Mouse (Mus musculus) right cerebral cortex, postnatal 10 days (tissue): Measurements from ENCODE around the gene Gm9803.
"Not testable (repeated sequence)": the region's sequence is repeated elsewhere in the genome, so short reads cannot be mapped to it uniquely, and the experiment has no call there.

Experiments
- DNase-seq, 2 experiments: peaks; one replicate each; pipeline ENCODE4 v3.0.0; 2021; ENCODE audit warnings: low spot score in 2 of 2

Gene Gm9803

DNA sequence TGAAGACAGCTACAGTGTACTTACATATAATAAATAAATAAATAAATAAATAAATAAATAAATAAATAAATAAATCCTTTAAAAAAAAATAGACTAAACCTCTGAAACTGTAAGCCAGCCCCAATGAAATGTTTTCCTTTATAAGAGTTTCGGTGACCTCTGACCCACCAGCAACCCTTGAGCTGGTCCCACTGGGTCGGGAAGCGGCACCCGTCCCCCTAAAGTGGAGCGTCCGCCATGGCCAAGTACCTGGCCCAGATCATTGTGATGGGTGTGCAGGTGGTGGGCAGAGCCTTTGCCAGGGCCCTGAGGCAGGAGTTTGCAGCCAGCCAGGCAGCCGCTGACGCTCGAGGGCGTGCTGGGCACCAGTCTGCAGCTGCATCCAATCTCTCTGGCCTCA lies at the start of gene Gm9803:
Gene Gm9803, plus strand, starts transcription at position 154 of the 400 bp plus-strand sequence.
- DNase-seq, result not testable (repeated sequence)

DNA sequence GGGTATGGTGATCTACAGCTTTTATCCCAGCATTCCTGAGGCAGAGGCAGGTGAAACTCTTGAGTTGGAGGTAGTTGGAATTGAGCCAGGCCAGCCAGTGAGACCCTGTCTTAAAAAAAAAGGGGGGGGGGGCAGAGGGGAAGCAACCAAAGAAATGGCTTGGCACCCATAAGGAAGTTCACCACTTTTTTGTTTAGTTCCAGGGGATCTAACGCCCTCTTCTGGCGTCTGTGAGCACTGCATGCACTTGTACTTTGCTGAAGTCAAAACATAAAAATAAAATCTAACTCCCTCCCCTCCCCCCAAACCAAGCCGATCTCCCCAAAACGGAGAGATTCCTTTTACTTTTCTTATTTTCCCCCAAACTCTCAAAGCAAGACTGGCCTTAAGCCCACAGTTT lies 48.5 kb upstream of the Gm9803 start:
- DNase-seq, result no peak

DNA sequence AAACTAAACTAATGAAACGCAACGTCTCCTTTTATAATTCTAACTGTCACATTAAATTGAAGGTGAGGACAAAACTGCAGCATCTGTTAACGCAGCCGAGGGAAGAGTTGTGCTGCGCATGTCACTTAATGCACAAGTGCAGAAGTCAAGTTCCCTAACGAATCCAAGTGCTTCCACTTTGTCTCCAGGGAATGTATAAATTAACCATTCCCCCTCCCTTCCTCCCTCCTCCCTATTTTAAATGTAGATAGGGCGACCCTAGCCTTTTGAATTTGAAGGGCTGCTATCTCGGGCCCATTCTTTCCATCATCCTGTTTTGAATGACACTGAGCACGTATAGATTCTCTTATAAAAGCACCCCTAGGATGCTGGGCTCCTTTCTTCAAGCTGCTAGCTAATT lies 46.4 kb upstream of the Gm9803 start:
- no peak for DNase-seq

DNA sequence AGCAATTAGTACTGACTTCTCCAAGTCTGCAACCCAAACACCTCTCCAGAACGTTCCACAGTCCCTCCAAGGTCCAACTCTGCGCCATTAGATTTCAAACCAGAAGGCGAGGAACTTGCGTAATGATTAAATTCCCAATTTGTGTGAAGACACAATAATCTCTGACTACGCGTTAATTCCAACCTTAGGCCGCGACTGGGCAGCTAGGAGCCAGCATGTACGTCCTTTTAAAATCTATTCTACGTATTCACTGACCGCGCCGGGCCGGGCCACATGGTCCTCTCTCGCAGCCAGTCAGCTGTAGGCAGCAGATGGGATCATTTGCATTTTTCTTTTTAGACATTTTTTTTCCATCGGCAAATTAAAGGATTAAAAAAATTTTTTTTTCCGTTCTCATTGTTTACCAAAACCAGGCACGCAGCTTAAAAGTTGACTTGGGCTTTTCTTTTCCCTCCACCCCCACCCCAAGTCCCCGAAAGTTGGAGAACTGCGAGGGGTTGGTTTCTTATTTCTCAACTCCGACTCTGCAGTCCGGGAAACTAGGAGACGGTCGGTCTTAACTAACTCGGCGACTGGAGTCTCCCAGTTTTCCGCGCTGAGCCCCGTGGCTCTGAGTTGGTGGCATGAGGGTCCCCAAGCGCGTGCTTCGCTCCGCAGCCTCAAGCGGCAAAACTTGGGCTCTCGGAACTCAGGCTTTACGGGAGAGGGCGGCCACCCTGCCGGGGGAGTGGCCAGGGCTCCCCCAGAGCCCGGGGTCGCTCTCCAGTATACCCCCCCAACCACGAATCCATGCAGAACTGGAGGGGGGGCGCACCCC lies 45.8 kb upstream of the Gm9803 start:
- DNase-seq, result peak; percentile 71 to 78

DNA sequence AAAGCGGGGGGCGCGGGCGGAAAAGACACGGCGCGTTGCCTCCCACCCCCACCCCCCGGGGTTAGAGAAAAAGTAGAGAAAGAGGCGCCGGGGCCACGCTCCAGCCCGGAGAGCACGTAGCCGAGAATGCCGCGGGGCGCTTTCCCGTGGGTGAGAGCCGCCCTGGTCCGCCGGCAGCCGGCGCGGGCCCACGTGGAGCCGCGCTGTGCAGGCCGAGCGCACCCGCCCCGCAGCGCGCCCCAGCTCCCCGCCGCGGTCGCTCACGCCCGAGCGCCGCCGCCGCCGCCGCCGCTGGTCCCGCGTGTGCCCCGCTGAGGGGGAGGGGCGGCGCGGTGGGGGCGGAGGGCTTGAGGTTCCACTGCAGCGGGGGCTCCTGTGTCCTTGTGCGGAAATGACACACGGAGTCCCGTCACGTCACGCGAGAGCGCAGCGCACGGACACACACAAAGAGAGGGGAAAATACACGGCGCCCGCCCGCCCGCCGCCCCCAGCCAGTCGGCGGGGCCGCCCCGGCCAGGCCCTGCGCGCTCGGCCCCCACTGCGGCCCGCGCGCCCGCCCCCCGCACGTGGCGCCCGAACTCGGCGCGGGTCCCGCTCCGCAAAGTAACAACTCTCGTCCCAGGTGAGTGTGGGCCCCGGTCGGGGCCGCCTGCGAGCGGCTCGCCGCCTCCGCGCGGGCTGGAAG lies 45.0 kb upstream of the Gm9803 start, which contains the start of gene Bend3:
Gene Bend3, plus strand, starts transcription at position 81 of the 685 bp plus-strand sequence.
- peak; percentile 82 to 87 for DNase-seq

DNA sequence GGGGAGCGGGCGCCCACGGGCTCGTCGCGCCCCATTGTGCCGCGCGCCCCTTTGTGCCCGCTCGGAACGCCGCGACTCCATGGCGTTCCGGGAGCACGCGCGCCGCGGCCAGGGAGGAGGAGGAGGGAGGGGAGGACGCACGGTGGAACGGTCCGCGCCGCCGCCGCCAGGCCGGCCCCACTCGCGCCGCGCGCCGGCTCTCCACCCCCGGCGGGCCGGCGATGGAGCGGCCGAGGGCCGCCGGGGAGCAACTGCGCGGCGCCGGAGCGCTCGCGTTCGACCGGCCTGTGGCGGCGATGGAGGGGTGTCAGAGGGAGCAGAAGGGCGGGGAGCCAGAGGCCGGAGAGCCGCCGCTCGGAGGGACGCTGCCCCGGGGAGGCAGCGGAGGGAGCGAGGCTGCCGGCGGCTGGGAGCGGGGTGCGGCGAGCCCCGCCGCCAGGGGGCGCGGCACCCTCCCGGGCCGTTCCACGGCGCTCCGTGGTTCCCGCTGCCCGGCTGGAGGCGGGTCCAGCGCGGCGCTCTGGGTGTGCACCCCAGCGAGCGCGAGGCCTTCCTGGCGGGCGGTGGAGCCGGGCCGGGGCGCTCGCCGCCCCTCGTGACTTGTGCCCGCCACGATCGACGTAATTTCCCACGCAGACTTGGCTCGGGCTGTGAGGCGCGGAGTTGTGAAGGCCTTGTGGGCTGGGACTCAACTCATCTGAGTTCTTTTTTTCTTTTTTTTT lies 44.3 kb upstream of the Gm9803 start:
- peak; percentile 79 to 82 for DNase-seq

DNA sequence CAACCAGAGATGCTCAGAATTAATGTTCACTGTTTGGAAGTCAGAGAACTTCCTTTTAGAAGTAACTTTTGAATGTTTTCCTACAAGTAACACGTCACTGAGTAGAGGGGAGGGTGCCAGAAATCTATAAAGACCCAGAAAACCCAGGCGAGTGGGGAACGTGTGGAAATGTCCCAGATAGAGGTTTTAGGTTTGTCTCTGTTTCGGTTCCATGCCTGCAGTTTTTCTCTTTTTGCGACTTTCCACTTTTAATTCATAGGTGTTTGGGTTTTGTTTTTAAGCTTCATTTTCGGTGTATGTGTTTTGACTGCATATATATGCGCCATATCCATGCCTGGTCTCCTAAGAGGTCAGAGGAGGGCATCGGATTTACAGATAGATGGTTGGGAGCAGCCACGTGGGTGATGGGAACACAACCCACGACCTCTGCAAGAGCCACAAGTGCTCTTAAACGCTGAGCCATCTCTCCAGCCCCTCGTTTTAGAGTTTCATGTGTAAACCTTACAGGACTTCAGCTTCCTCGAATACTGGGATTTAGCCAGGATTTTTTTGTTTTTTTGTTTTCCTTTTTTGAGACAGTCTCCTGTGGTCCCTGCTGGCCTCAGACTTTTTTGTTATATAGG lies 43.5 kb upstream of the Gm9803 start:
- DNase-seq, result no peak

DNA sequence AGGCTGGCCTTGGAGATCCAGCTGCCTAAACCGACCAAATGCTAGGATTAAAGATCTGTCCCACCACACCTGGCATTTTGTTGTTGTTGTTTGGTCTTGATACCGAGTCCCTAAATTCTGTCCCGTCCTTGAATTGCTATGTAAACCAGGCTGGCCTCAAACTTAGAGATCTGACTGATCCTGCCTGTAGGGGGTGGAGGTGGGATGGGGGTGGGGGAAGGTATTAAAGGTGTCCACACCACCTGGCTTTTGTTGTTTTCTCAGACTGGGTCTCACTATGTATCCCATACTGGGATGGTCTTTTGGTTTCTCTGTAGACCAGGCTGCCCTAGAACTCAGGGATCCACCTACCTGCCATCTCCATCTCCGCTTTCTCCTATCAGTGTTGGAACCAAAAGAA lies 42.7 kb upstream of the Gm9803 start:
- no peak for DNase-seq

DNA sequence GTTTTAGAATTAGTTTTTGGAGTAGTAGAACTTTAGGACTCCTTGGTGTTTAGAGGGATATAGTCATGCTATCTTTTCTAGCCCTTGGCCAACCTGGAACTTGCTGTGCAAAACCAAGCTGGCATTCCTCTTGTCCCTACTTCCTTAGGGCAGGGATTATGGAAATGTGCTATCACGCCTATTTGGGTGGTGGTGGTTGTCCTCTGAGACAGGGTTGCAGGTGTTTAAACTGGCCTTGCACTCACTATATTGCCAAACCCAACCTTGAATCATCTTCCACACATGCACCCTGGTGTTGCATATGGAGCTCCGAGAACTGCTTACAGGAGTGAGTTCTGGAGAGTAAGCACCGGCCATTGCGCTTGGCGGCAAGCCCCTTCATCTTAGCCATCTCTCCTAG lies 41.9 kb upstream of the Gm9803 start:
- DNase-seq, result no peak

DNA sequence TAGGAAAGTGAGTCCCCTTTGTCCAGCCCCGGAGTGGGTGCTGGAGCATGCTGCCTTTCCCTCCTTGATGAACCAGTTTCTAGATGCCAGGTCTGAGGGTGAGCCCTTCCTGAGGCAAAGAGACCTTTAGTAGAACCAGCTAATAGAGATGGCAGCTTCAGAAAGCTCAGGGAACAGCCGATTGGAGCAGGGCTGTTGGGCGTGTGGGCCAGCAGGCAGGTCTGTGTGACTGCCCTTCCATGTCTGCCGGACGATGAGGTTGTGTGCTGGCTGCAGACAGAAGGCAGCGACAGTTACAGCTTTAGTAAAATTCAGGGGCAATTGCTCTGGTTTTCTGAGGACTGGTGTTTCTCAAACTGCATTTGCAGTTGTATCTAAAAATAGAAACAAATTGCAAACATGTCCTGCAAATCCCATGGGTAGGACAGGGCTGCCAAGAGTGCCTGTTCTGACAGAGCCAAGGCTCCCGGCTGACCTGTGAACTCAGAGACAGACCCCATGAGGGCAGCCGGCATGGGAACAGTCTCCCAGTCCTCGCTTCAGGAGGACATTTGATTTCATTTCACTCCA lies 40.4 kb upstream of the Gm9803 start:
- DNase-seq, result no peak

DNA sequence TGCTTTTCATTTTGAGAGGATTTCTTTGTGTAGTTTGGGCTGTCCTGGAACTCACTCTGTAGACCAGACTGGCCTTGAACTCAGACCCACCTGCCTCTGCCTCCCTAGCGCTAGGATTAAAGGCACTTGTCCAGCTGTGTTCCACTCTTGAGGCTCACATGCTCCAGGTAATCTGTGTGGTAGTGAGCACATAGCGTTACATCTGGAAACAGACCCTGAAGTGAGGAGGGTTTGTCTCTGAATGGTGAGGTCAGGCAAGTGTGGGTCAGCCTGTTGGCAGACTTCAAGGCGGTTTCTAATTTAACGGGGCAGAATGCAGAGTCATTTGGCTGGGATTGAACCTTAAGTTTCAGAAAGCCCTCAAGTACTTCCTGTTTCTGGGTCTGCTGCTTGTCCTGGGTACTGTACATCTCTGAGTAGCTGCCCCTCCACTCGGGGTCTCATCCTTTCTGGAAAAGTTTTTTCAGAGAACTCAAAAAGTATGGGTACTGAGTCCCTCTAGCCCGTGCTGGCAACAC lies 38.1 kb upstream of the Gm9803 start:
- DNase-seq, result no peak

DNA sequence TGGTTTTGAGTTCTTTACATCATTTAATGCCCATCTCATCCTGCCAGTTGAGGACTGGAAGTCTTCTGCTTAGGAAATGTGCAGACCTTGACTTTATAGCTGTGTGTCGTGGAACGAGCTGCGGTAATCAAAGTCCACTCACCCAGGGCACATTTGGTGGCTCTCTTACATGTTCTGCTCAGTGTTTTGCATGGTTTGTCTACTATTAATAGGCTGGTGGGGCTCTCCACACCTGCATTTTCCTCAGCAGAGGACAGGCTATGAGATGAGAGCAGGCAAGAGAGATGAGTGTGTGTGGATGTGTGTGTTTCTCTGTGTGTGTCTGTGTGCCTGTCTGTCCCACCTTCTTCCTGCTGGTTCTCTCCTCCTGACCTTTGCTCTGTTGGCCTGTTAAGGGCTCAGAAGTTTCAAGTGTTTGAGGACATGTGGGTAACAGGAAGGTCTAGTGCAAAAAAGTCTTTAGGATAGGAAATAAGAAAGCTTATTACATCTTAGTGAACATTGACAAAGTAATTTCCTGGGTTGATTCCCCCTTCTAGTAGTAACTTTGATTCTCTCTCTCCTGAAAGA lies 36.4 kb upstream of the Gm9803 start:
- no peak for DNase-seq

DNA sequence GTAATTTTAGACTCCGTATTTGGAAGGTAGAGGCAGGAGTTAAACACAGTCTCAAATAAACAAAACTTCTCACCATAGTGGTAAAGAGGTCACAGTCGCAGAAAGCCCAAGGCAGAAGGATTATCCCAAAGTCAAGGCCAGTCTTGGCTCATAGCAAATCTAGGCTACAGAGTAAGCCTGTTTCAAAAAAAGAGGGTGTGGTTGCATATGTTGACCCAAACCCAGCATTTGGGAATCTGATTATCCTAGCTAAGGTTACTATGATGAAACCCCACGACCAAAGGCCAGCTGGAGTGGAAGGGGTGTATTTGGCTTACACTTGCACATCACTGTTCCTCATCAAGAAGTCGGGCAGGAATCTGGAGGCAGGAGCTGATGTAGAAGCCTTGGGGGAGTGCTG lies 35.6 kb upstream of the Gm9803 start:
- no peak for DNase-seq

DNA sequence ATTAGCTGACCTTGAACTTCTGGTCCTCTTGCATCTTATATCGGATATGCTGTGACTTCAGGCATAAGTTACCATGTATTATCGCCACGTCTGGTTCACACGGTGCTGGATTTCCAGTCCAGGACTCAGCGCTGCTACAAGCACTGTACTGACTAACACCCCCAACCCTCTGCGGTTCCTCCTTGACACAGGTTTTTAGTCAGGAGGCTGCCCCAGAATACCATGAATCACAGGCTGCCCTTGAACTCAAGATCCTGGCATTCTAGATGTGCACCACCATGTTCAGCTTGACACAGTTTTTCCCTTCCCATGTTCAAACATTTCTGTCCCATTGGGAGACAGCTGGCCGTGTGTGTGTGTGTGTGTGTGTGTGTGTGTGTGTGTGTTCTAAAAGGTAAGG lies 34.7 kb upstream of the Gm9803 start:
- DNase-seq, result no peak

DNA sequence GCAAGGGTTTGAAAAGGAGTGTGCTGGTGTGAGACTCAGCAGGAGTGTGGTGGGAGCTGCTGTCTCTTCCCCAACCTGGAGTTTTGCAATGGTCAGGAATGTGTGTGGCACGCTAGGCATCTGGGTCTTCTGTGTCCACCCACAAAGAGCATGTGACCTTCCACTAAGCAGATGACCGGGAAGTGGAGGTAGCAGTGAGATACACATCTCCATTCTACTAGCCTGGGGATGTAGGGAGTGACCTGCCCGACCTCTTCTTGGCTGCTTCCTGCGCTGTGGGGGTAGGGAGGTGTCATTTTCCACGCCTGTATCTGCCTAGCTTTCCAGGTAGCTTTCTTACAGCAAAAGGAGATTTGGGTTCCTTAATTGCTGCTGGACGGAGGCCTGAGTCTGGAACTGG lies 34.3 kb upstream of the Gm9803 start:
- no peak for DNase-seq

DNA sequence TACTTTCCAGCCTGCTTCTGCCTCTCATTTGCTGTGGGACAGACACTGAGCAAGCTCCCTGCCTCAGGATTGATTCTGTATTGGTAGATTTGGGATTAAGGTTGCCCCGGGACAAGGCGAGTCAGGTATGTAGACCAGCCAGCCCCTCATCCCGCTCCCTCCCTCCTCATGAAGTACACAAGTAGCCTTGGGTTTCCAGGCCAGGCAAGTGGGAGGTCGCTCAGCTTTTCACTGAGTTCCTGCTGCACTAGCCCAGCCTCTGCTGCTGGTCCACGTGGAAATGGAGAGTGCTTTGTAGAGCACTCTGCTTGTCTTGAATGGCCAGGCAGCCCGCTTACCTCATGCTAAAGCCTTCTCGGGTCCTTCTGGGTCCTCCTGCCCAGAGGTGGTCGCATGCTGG lies 33.9 kb upstream of the Gm9803 start:
- no peak for DNase-seq

DNA sequence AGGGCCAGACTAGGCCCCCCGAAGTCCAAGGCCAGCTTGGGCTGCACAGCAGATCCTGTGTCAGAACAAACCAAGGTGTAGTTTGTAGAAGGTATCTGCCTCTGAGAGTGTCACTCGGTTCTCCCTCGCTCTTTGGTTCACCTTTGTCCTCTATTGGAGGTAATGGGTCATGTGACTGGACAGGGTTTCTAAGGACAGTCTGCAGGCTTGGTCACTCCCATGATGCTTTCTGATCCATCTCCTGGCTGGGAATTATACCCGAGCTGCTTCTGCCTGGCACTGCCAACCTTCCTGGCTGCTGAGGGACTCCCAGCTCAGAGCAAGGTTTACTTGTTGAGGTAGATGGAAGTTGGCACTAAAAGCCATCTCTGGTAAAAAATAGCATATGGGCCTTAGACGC lies 33.0 kb upstream of the Gm9803 start:
- no peak for DNase-seq

DNA sequence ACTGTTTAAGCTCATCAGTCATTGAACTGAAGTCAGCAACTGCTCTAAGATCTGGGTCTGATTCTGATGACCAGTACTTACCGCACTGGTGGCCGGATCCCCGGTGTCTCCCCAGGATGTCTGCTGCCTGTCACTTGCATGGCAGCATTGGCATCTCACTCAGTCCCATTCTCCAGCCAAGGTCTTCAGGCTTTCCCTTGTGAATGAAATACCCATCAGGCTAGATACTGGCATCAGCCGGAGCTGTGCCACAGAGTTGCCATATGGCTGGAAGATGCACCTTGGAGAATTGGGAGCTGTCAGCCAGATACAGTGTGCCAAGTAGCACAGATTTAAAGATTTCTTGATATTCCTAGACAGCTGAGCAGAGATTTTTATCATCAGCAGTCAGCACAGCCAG lies 21.3 kb upstream of the Gm9803 start:
- DNase-seq, result no peak

DNA sequence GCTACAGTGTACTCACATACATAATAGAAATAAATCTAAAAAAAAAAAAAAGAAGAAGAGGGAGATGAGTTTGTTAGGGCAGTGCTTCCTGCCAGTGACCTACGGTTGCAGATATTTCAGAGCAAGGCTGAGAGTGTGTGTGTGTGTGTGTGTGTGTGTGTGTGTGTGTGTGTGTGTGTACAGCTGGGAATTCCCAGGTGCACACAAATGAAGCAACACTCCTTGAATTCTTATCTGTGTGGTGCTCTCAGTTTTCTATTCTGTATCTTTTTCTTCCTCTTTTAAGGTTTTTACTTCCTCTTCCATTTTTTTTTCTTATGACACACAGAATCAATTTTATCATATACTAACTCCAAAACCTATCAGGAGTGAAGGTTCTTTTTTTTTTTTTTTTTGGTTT lies 19.6 kb upstream of the Gm9803 start:
- DNase-seq, result no peak

DNA sequence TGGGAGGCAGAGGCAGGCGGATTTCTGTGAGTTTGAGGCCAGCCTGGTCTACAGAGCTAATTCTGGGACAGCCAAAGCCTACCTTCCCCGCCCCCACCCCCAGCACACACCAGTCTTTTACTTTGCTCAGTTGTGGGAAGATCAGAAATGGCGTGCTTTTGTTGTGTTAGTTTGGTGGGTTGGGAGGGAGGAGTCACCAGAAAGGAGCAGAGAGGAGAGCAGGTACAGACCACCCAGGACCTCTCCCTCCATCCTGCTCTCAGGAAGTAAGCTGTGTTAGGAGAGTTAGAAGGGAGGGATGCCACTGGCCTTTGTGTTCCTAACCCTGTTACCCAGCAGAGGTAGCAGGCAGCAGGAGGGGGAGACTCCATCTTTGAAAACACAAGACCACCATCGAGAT lies 16.8 kb upstream of the Gm9803 start:
- DNase-seq, result no peak

DNA sequence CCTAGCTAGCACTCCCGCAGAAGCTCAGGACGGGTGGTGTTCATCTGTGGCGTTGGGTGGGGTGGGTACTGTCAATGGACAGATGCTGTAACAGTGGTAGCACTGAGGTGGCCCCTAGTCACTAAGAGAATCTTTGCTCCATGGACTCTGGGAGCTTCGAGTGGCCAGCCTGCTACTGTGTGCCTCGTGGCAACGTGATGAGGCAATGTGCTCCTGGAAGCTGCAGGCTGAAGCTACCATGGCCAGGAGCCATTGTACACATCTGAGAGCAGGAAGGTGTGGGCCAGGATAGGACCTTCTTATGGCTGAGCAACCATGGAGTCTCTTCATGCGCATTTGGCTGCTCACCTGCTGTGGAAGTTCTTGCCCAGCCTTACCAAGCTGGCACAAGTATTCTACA lies 14.7 kb upstream of the Gm9803 start:
- DNase-seq, result no peak
